Mouse (Mus musculus) heart, adult 9 months (tissue): Measurements from ENCODE around the gene Pcbd2.
"Not testable (repeated sequence)": the region's sequence is repeated elsewhere in the genome, so short reads cannot be mapped to it uniquely, and the experiment has no call there.

Experiments
- DNase-seq, 2 experiments: peaks; one replicate each; pipeline ENCODE4 v3.0.0; 2022; ENCODE audit warnings: low spot score in 2 of 2

Pcbd2 gene

GRCm38 (mm10) chr13:55727120-55727838 is at the start of gene Pcbd2:
Pcbd2 (plus strand) TSS chr13:55727368.
- peak; percentile 86 to 88 for DNase-seq

DNA sequence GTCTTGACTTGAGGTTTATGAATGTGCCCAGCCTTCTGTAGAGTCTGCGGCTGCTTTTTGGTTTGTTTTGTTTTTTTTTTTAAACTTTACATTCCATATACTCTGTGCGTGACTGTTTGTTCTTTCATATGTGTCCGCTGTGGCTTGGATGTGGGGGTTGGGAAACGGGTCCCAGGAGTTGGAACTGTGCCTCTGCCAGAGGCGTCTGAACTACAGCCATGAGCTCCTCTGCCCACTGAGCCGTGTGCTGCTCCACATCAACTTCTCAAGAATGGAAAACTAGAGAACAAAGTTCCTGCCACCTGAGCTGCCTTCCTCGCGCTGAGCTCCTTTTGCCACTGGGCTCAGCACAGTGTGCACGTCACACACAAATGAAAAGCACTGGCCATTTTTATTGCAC is 45.0 kb upstream of the Pcbd2 start:
- no peak for DNase-seq

DNA sequence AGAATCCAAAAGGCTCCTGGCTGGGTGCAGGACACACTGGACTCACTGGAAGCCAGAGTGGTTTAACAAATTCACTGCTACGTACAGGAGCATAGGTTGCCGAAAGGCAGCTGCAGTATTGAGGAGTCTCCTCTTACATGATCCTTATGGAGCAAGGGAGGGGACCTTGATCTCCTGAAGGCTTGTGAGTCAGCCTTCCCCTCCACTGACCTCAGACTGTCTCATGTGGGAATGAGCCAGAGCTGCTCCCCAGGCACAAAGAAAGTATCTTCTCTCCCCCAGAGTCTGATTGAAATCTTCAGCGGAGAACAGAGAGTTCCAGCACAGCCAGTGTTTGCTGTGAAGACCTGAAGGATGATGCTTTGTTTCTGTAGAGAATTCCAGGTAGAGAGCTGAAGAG is 43.6 kb upstream of the Pcbd2 start:
- no peak for DNase-seq

DNA sequence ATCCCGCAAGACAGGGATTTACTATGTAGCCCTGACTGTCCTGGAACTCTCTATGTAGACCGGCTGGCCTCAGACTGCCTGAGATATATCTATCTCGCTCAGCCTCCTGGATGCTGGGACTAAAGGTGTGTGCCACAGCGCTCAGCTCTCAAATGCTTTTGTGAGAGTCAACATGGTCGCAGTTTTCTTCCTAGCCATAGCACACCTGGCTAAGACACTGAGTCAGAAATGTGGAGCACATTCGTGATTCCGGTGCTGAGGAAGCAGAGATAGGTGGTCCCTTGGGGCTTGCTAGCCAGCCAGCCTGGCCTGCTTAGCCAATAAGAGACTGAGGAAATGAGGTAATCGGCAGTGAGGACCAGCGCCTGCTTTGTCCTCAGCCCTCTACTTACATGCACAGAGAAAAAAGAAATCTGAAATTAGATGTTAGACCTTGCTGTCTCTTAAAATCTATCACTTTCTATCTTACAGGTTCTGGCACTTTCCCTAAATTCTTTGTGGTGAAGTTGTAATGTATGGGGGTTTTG is 41.0 kb upstream of the Pcbd2 start:
- DNase-seq, result no peak

GRCm38 (mm10) chr13:55687927-55688602 is 39.1 kb upstream of the Pcbd2 start:
- no peak for DNase-seq

DNA sequence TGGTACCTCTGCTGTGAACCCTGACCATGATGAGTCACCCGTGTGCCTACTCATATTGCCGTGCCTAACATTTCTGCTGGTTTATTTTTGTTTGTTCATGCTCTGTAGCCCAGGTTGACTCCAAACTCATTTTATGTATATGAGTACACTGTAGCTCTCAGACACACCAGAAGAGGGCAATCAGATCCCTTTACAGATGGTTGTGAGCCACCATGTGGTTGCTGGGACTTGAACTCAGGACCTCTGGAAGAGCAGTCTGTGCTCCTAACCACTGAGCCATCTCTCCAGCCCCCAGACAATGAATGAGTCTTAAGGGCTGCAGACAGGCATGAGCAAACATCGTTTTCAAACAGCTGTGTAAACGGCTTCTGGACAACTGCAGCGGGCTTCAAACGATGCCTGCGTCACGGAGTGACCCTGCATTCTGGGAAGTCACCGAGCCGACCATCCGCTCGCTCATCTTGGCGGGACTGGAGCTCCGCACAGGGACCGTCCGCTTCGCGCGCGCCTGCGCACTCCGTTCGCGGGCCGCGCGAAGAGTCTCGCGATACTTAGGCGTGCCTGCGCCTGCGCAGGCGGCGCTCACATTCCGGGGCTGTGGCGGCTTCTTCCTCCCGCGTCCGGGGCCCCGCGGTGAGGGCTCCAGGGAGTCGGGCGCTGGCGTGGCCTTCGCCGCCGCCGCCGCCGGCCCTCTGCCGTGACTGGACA is 34.5 kb upstream of the Pcbd2 start, which contains the start of gene B230219D22Rik:
TSS of gene B230219D22Rik (plus strand) at position 590 of the 708 bp plus-strand sequence.
- DNase-seq, result peak; percentile 91 to 92

- no peak for DNase-seq
These were observed 33.9 kb upstream of the Pcbd2 start for GRCm38 (mm10) chr13:55693243-55693721.

GRCm38 (mm10) chr13:55694110-55694509 is 33.1 kb upstream of the Pcbd2 start:
- no peak for DNase-seq

DNA sequence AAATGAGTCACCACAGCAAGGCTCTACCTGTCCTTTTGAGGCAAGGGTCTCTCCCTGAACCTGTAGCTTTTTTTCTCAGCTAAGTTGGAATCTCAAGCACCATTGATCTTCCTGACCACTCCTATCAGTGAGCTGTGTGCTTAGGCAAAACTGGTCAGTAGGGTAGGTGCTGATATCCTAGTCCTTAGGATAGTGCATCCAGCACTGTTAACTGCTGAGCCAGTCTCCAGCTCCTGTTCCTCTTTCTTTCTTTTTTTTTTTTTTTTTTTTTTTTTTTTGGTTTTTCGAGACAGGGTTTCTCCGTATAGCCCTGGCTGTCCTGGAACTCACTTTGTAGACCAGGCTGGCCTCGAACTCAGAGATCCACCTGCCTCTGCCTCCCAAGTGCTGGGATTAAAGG is 31.2 kb upstream of the Pcbd2 start:
- not testable (repeated sequence) for DNase-seq

GRCm38 (mm10) chr13:55704301-55704700 is 22.9 kb upstream of the Pcbd2 start:
- no peak for DNase-seq

GRCm38 (mm10) chr13:55712846-55713245 is 14.3 kb upstream of the Pcbd2 start:
- no peak for DNase-seq

DNA sequence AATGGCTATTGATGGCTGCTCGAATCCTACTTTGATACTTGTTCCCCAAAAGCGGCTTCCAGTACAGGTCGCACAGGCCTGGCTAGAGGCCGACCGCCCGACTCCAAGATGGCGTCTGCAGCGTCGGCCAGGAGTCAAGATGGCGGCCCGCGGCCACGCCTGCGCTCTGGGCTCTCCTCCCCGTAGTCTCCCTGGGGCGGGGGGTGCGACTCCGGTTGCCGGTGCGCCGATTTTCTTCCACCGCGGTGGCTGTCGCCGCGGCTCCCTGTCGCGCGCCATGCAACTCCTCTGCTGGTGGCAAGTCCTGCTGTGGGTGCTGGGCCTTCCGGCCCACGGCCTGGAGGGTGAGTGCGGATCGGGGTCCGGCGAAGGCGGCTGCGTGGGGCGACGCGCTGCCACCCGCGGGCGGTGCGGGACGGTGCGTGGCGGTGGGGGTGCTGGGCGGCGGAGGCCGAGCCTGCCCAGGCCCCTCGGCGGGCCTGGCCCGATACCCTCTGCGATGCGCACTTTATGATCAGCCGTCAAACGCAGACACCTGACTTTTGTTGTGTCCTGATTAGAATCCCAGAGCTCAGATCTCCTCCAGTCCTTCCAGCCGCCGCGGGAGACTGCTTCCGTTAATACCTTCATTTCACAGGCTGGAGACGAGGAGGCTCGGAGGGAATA is 12.5 kb upstream of the Pcbd2 start, which contains the start of gene Txndc15:
TSS of gene Txndc15 (plus strand) at position 150 of the 666 bp plus-strand sequence.
- DNase-seq, result peak; percentile 82 to 88

DNA sequence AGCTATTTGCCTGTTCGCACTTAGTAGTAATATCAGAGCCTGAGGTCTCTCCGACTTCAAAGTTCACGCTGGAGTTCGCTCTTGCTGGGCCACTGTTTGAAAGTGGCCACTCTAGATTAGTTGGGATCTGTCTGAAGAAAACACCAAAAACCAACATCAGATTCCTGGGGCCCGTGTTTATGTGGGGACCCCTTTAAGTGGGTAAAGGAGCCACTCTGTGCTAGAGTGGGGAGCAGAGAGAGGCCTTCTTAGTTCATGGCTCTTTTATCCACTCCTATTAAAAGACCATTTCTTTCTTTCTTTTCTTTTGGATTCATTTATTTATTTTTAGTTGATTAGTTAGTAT is 12.0 kb upstream of the Pcbd2 start:
- DNase-seq, result no peak

GRCm38 (mm10) chr13:55715908-55716510 is 11.2 kb upstream of the Pcbd2 start:
- DNase-seq, result no peak

- DNase-seq, result no peak
These were observed 5.7 kb upstream of the Pcbd2 start for GRCm38 (mm10) chr13:55721516-55721915.

DNA sequence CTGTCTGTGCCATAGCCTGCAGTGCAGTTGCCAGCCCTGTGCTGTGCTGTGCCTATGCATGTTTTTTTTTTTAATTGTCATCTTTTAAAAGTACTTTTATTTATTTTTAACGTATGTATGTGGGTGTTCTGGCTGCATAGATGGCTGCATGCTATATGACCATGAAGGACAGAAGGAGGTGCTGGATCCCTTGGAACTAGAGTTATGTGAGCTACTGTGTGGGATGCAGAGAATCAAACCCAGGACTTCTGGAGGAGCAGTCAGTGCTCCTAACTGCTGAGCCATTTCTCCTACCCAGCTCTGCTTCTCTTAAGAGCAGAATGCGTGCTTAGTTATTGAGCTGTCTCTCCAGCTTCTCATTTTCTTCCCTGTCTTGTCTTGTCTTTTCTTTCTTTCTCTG is 5.2 kb upstream of the Pcbd2 start:
- DNase-seq, result no peak

DNA sequence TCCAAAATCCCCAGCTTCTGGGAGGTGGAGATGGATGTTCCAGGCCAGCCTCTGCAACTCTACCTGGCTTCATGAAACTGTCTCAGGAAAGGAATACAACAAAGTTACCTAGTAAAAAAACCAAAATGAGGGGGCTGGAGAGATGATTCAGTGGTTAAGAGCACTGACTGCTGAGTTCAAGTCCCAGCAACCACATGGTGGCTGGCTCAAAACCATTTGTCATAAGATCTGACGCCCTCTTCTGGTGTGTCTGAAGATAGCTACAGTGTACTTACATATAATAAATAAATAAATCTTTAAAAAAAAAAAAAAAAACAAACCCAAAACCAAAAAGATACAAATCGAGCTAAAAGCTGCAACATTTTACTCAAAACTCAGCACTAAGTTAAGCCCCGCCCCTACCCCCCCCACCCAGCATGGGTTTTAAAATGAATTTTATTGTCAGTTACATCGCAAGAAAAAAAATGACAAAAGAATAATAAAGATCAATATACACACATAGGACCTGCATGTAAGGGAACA is 509 bp upstream of the Pcbd2 start:
- DNase-seq, result no peak

DNA sequence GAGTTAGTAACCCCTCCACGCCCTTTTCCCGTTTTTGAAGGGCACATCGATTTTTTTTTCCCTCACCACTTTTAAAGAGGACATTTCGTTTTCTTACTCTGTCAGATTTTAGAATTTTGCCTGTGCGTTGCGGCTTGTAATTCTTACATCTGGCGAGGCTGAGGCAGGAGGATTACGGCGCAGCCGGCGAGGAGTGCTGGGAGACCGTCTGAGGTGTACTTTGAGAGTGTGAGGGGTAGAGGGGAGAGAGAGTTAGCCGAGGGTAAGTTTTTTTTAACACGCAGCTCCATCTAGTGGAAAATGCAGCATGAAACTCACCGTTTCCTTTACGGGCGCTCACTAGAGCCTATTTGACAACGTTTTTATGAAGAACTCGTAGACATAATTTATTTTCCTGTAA is 671 bp downstream of the Pcbd2 start:
- DNase-seq, result peak; percentile 62 to 65

- DNase-seq, result no peak
These were observed 3.5 kb downstream of the Pcbd2 start for GRCm38 (mm10) chr13:55730716-55731115.

DNA sequence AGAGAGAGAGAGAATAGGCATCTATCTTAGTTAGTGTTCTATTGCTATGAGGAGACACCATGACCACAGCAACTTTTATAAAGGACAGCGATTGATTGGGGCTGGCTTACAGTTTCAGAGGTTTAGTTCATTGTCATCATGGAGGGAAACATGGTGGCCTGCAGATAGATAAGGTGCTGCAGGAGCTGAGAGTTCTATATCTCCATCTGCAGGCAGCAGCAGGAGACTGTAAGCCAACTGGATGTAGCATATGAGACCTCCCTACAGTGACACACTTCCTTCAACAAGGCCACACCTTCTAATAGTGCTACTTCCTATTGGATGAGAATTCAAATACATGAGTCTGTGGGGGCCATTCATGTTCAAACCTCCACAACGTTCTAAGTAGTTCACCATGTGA is 5.0 kb downstream of the Pcbd2 start:
- DNase-seq, result no peak
